Mouse (Mus musculus) thymus, postnatal 36 days (tissue): ENCODE results near the gene Itfg2.
"Not testable (repeated sequence)": the region's sequence is repeated elsewhere in the genome, so short reads cannot be mapped to it uniquely, and the experiment has no call there.

Experiments
- DNase-seq, 2 experiments: peaks; one replicate each; pipeline ENCODE4 v3.0.0; 2022; ENCODE audit warnings: mixed read lengths in 2 of 2

The Itfg2 gene

GRCm38 (mm10) chr6:128380594-128381167 lies 44.0 kb downstream of the Itfg2 start:
- not testable (repeated sequence) for DNase-seq

GRCm38 (mm10) chr6:128379636-128380035 lies 45.1 kb downstream of the Itfg2 start:
- no peak for DNase-seq

- no peak for DNase-seq
These were observed 48.2 kb downstream of the Itfg2 start for GRCm38 (mm10) chr6:128376371-128377085.

- no peak for DNase-seq
These were observed 49.5 kb downstream of the Itfg2 start, which contains the start of the genes Tex52 and Gm44596 for GRCm38 (mm10) chr6:128375192-128375591. TSS of gene Tex52 (plus strand) at chr6:128375456. TSS of gene Gm44596 (plus strand) at chr6:128375503.

GRCm38 (mm10) chr6:128370040-128370439 lies 54.7 kb downstream of the Itfg2 start:
- DNase-seq: no peak

- DNase-seq: no peak
These were observed 58.3 kb downstream of the Itfg2 start for GRCm38 (mm10) chr6:128366466-128366865.

GRCm38 (mm10) chr6:128364721-128365120 lies 60.0 kb downstream of the Itfg2 start:
- DNase-seq: no peak

GRCm38 (mm10) chr6:128363007-128363825 lies 61.5 kb downstream of the Itfg2 start:
- DNase-seq: no peak

- DNase-seq: peak; percentile 86 to 87
These were observed 62.2 kb downstream of the Itfg2 start, which contains the start of the genes Rhno1 and Foxm1 for GRCm38 (mm10) chr6:128362381-128363006. TSS of gene Rhno1 (minus strand) at chr6:128362911. TSS of gene Foxm1 (plus strand) at chr6:128362967.

GRCm38 (mm10) chr6:128361901-128362300 lies 62.8 kb downstream of the Itfg2 start:
- DNase-seq: no peak
